Mouse (Mus musculus) liver, embryonic 14.5 days (tissue): ENCODE measurements around the gene Rgs19. TPM values are rescaled to one million over a fixed set of nuclear protein-coding genes. Genes with fewer than 3 reads are reported as not detected.

Source experiments
- ATAC-seq: fragments of 200-750 bp; cut with Nextera tagmentation; 2 replicates; pipeline ENCODE4 v1.8.0; 2017; ENCODE audit warnings: moderate number of reproducible peaks, mild to moderate bottlenecking, moderate library complexity; ENCODE audit not compliant: insufficient read depth
- DNase-seq, 3 experiments: peaks; one replicate each; pipeline ENCODE4 v3.0.0-alpha.2; 2012 to 2013; ENCODE audit warnings: low read depth in 3 of 3, low spot score in 3 of 3
- H3K27ac ChIP-seq: fragments of 300-500 bp; sonication (generic); 2 replicates; pipeline ENCODE4 v1.5.1; 2014; ENCODE audit warnings: moderate library complexity, mild to moderate bottlenecking, control low read depth, inconsistent platforms
- H3K27me3 ChIP-seq: fragments of 300-500 bp; sonication (generic); 2 replicates; pipeline ENCODE4 v1.6.1; 2014; ENCODE audit warnings: mild to moderate bottlenecking, low read length, moderate library complexity; ENCODE audit not compliant: control insufficient read depth, insufficient read depth
- H3K36me3 ChIP-seq: fragments of 300-500 bp; sonication (generic); replicated peaks from 2 replicates; pipeline ENCODE4 v1.6.1; 2014; ENCODE audit warnings: low read depth; ENCODE audit not compliant: control insufficient read depth, insufficient read depth
- H3K4me1 ChIP-seq, 2 experiments: fragments of 200-500 bp in 1 of 2; fragments of 300-500 bp in 1 of 2; sonication (generic) in 1 of 2; replicated peaks; 2 replicates each; pipeline ENCODE4 v1.6.1; 2012 to 2014; ENCODE audit warnings: antibody characterized with exemption in 1 of 2, inconsistent platforms in 1 of 2, low read length in 1 of 2; ENCODE audit not compliant: control insufficient read depth in 2 of 2, insufficient read depth in 2 of 2
- H3K4me2 ChIP-seq: fragments of 300-500 bp; sonication (generic); 2 replicates; pipeline ENCODE4 v1.6.1; 2014; ENCODE audit warnings: low read depth, mild to moderate bottlenecking, control low read depth, moderate library complexity
- H3K4me3 ChIP-seq, 2 experiments: fragments of 200-500 bp in 1 of 2; fragments of 300-500 bp in 1 of 2; sonication (generic) in 1 of 2; 2 replicates each; pipeline ENCODE4 v1.5.1; 2012 to 2014; ENCODE audit warnings: low read depth in 2 of 2, low read length in 2 of 2, mild to moderate bottlenecking in 2 of 2, control low read depth in 1 of 2, inconsistent platforms in 1 of 2, moderate library complexity in 1 of 2; ENCODE audit not compliant: insufficient read depth in 1 of 2
- H3K9ac ChIP-seq: fragments of 300-500 bp; sonication (generic); replicated peaks from 2 replicates; pipeline ENCODE4 v1.6.1; 2014; ENCODE audit warnings: mild to moderate bottlenecking, control low read depth, moderate library complexity
- H3K9me3 ChIP-seq: fragments of 300-500 bp; sonication (generic); 2 replicates; pipeline ENCODE4 v1.6.1; 2016; ENCODE audit warnings: low read length, mixed read lengths; ENCODE audit not compliant: control insufficient read depth
- CTCF ChIP-seq: IDR thresholded peaks from 2 replicates; pipeline ENCODE4 v1.5.1; 2016; ENCODE audit warnings: antibody characterized with exemption, low read depth, control low read depth
- EP300 ChIP-seq: IDR thresholded peaks from 2 replicates; pipeline ENCODE4 v1.6.1; 2016; ENCODE audit warnings: antibody characterized with exemption, low read depth
- WGBS: fragments of 180-500 bp; shearing (Covaris S2); extraction: QIAGEN DNeasy Blood & Tissue Kit; methylation state at CpG from one replicate; pipeline ENCODE4 v1.1.7; 2014; ENCODE audit not compliant: insufficient replicate concordance; 5-methylcytosine and 5-hydroxymethylcytosine counted together
- polyA plus RNA-seq, 2 experiments: library from polyadenylated mRNA; depleted of rRNA in 1 of 2; stranded (reverse) in 1 of 2; unstranded in 1 of 2; fragments of >200 nt; fragmentation: Nextera tagmentation in 1 of 2; extraction: Ambion mirVana in 1 of 2; gene quantifications; 2 replicates each; pipeline versions ENCODE4 v1.2.1 to v1.2.3; 2012 to 2014

Gene Rgs19
- polyA plus RNA-seq, 2 experiments: 20.6 to 21.0 TPM

- no peaks in the 10 kb centered on the region for H3K27me3 ChIP-seq
- H3K4me1 ChIP-seq: no peaks in the 10 kb centered on the region
- no peaks in the 10 kb centered on the region for H3K9me3 ChIP-seq
- no peak for ATAC-seq
- H3K4me3 ChIP-seq: no peak overlapping the region
- H3K36me3 ChIP-seq: peaks cover 23% of the 10 kb centered on the region
- H3K9ac ChIP-seq: no peak overlapping the region
- H3K4me2 ChIP-seq: no peak overlapping the region
- TF ChIP-seq CTCF (no peak), EP300 (no peak)
- DNase-seq: no peak
- no peak overlapping the region for H3K27ac ChIP-seq
Observed at GRCm38 (mm10) chr2:181653065-181653464, 40.7 kb downstream of the Rgs19 start.

DNA sequence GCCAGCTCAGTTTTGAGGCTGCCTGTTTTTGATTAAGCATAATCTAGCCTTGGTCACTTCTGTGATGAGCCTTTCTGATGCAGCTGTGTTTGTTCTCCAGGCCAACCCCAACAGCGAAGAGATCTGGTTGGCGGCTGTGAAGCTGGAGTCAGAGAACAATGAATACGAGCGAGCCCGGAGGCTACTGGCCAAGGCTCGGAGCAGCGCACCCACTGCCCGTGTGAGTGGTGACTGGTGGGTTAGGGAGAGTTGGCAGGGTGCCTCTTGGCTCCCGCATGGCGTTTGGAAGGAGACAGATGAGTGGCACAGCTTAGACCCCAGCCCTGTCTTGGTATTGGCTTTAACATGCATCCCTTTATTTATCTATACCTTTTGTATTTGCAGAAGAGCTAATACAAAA lies 44.9 kb downstream of the Rgs19 start:
- H3K27me3 ChIP-seq: no peaks in the 10 kb centered on the region
- peaks cover 43% of the 10 kb centered on the region for H3K36me3 ChIP-seq
- 83% methylated on average over 10 of the region's 10 CpGs for WGBS
- H3K9me3 ChIP-seq: no peaks in the 10 kb centered on the region
- no peak for DNase-seq
- no peak overlapping the region for H3K9ac ChIP-seq
- TF ChIP-seq CTCF (no peak), EP300 (no peak)
- H3K27ac ChIP-seq: no peak overlapping the region
- ATAC-seq: no peak
- H3K4me2 ChIP-seq: no peak overlapping the region
- H3K4me1 ChIP-seq: no peaks in the 10 kb centered on the region
- H3K4me3 ChIP-seq: no peak overlapping the region

DNA sequence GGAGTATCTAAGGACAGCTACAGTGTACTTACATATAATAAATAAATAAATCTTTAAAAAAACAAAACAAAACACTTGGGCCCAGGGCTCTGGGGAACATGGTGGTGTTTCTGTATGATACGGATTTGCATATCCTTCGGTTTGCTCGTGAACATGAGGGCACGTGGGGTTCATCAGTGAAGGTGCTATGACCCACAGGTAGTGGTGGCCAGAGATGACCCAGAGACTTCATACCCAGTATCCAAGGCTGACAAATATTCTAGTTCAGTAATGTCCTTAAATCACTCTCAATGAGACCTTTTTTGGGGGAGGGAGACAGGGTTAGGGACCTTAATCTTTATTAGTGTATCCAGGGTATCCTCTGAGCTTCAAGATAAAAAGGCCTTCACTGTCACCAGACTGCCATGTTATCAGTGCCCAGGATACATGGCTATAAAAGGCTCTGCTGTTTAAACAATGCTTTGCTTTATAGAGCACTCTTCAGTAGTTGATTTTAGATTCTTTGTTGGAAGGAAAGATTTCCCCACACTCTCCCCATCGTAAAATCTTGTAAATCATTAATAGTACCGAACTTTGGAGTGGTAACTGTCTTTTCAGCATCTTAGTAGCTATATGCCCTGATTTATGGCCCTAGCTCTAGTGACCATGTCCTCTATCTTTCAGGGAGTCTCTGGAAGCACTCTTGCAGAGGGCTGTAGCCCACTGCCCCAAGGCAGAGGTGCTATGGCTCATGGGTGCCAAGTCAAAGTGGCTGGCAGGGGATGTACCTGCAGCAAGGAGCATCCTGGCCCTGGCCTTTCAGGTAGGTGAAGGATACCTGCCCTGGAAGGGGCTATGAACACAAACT lies 46.9 kb downstream of the Rgs19 start:
- DNase-seq: no peak
- no peak for ATAC-seq
- H3K9ac ChIP-seq: no peak overlapping the region
- peaks cover 50% of the 10 kb centered on the region for H3K36me3 ChIP-seq
- H3K4me3 ChIP-seq: no peak overlapping the region
- TF ChIP-seq EP300 (no peak), CTCF (no peak)
- H3K27ac ChIP-seq: no peak overlapping the region
- H3K9me3 ChIP-seq: no peaks in the 10 kb centered on the region
- no peaks in the 10 kb centered on the region for H3K4me1 ChIP-seq
- 84% methylated on average over 6 of the region's 6 CpGs for WGBS
- H3K27me3 ChIP-seq: no peaks in the 10 kb centered on the region
- H3K4me2 ChIP-seq: no peak overlapping the region

GRCm38 (mm10) chr2:181645666-181646065 lies 48.1 kb downstream of the Rgs19 start:
- peaks cover 53% of the 10 kb centered on the region for H3K36me3 ChIP-seq

DNA sequence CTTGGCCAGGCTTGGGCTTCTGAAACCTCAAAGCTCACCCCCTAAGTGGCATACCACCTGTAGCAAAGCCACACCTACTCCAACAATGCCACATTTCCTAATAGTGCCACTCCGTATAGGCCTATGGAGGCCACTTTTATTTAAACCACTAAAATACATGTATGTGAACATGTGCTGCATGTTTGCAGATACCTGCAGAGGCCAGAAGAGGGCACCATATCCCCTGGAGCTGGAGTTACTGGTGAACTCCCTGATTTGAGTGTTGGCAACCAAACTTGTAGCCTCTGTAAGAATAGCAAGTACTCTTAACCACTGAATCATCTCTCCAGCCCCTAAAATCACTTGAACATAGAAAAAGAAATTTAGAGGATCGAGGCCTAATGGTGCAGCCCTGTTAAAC lies 49.4 kb downstream of the Rgs19 start:
- Histone ChIP-seq H3K4me2 (no peak overlapping the region), H3K9ac (no peak overlapping the region), H3K9me3 (no peaks in the 10 kb centered on the region), H3K4me1 (no peaks in the 10 kb centered on the region), H3K4me3 (no peak overlapping the region), H3K27me3 (no peaks in the 10 kb centered on the region), H3K36me3 (peaks cover 48% of the 10 kb centered on the region), H3K27ac (no peak overlapping the region)
- DNase-seq (peak in 2 of 3 experiments; percentile 20 to 23), ATAC-seq (no peak)
- 78% methylated on average over 2 of the region's 2 CpGs for WGBS
- peak; percentile 70 for TF ChIP-seq CTCF
- TF ChIP-seq EP300: no peak

More at GRCm38 (mm10) chr2:181645666-181646065, 48.1 kb downstream of the Rgs19 start:
- Histone ChIP-seq H3K4me1 (no peaks in the 10 kb centered on the region), H3K4me2 (no peak overlapping the region), H3K9ac (no peak overlapping the region), H3K27me3 (no peaks in the 10 kb centered on the region), H3K27ac (no peak overlapping the region), H3K9me3 (no peaks in the 10 kb centered on the region), H3K4me3 (no peak overlapping the region)
- 87% methylated on average over 3 of the region's 3 CpGs for WGBS
- TF ChIP-seq CTCF (no peak), EP300 (no peak)
- no peak for ATAC-seq
- DNase-seq: no peak

Other genes starting within 250 kb of the Rgs19 start
- gene Zbtb46, start 234.6 kb downstream of the Rgs19 start, polyA plus RNA-seq (2012; rRNA removed): 4.4 and 5.3 TPM in 2 replicates
- gene Zbtb46, start 234.6 kb downstream of the Rgs19 start, polyA plus RNA-seq (2014; fragmentation: Nextera tagmentation; extraction: Ambion mirVana): 6.5 and 6.8 TPM in 2 replicates
- 0.01 TPM in 1 of 2 replicates, not detected in the other for gene Abhd16b, start 200.8 kb downstream of the Rgs19 start, polyA plus RNA-seq (2012; rRNA removed)
- gene Abhd16b, start 200.8 kb downstream of the Rgs19 start, polyA plus RNA-seq (2014; fragmentation: Nextera tagmentation; extraction: Ambion mirVana): not detected in 2 replicates
- gene Tpd52l2, start 196.8 kb downstream of the Rgs19 start, polyA plus RNA-seq (2012; rRNA removed): 19.6 and 36.1 TPM in 2 replicates
- gene Tpd52l2, start 196.8 kb downstream of the Rgs19 start, polyA plus RNA-seq (2014; fragmentation: Nextera tagmentation; extraction: Ambion mirVana): 78.3 and 80.5 TPM in 2 replicates
- gene Dnajc5, start 173.5 kb downstream of the Rgs19 start, polyA plus RNA-seq (2012; rRNA removed): 12.5 and 13.9 TPM in 2 replicates
- 20.0 and 23.7 TPM in 2 replicates for gene Dnajc5, start 173.5 kb downstream of the Rgs19 start, polyA plus RNA-seq (2014; fragmentation: Nextera tagmentation; extraction: Ambion mirVana)
- 30.8 and 33.3 TPM in 2 replicates for gene Uckl1, start 109.1 kb downstream of the Rgs19 start, polyA plus RNA-seq (2012; rRNA removed)
- 18.7 and 21.6 TPM in 2 replicates for gene Uckl1, start 109.1 kb downstream of the Rgs19 start, polyA plus RNA-seq (2014; fragmentation: Nextera tagmentation; extraction: Ambion mirVana)
- gene Prpf6, start 102.1 kb downstream of the Rgs19 start, polyA plus RNA-seq (2012; rRNA removed): 9.5 and 15.7 TPM in 2 replicates
- 22.3 and 25.9 TPM in 2 replicates for gene Prpf6, start 102.1 kb downstream of the Rgs19 start, polyA plus RNA-seq (2014; fragmentation: Nextera tagmentation; extraction: Ambion mirVana)
- gene Zfp512b, start 101.2 kb downstream of the Rgs19 start, polyA plus RNA-seq (2012; rRNA removed): 8.8 and 9.5 TPM in 2 replicates
- 4.4 and 6.5 TPM in 2 replicates for gene Zfp512b, start 101.2 kb downstream of the Rgs19 start, polyA plus RNA-seq (2014; fragmentation: Nextera tagmentation; extraction: Ambion mirVana)
- gene Samd10, start 94.8 kb downstream of the Rgs19 start, polyA plus RNA-seq (2012; rRNA removed): 1.6 TPM in 2 replicates
- gene Samd10, start 94.8 kb downstream of the Rgs19 start, polyA plus RNA-seq (2014; fragmentation: Nextera tagmentation; extraction: Ambion mirVana): 1.5 TPM in 2 replicates
- 0.08 and 0.09 TPM in 2 replicates for gene Gm29797, start 36.9 kb downstream of the Rgs19 start, polyA plus RNA-seq (2012; rRNA removed)
- gene Gm29797, start 36.9 kb downstream of the Rgs19 start, polyA plus RNA-seq (2014; fragmentation: Nextera tagmentation; extraction: Ambion mirVana): 0.14 TPM in 1 of 2 replicates, not detected in the other
- 5.5 TPM in 2 replicates for gene Sox18, start 22.3 kb downstream of the Rgs19 start, polyA plus RNA-seq (2012; rRNA removed)
- 4.1 and 5.0 TPM in 2 replicates for gene Sox18, start 22.3 kb downstream of the Rgs19 start, polyA plus RNA-seq (2014; fragmentation: Nextera tagmentation; extraction: Ambion mirVana)
- 3.0 and 3.4 TPM in 2 replicates for gene Tcea2, start 13.7 kb downstream of the Rgs19 start, polyA plus RNA-seq (2012; rRNA removed)
- gene Tcea2, start 13.7 kb downstream of the Rgs19 start, polyA plus RNA-seq (2014; fragmentation: Nextera tagmentation; extraction: Ambion mirVana): 1.3 and 1.8 TPM in 2 replicates
- gene Lkaaear1, start 4.5 kb upstream of the Rgs19 start, polyA plus RNA-seq (2012; rRNA removed): not detected in 2 replicates
- not detected in 2 replicates for gene Lkaaear1, start 4.5 kb upstream of the Rgs19 start, polyA plus RNA-seq (2014; fragmentation: Nextera tagmentation; extraction: Ambion mirVana)
- gene Oprl1, start 21.0 kb upstream of the Rgs19 start, polyA plus RNA-seq (2012; rRNA removed): 0.11 and 0.21 TPM in 2 replicates
- gene Oprl1, start 21.0 kb upstream of the Rgs19 start, polyA plus RNA-seq (2014; fragmentation: Nextera tagmentation; extraction: Ambion mirVana): 0.06 TPM in 1 of 2 replicates, not detected in the other
- 0.02 and 0.09 TPM in 2 replicates for gene Myt1, start 69.4 kb upstream of the Rgs19 start, polyA plus RNA-seq (2012; rRNA removed)
- not detected in 2 replicates for gene Myt1, start 69.4 kb upstream of the Rgs19 start, polyA plus RNA-seq (2014; fragmentation: Nextera tagmentation; extraction: Ambion mirVana)
- 6.3 and 9.1 TPM in 2 replicates for gene Pcmtd2, start 143.9 kb upstream of the Rgs19 start, polyA plus RNA-seq (2012; rRNA removed)
- 12.5 and 15.4 TPM in 2 replicates for gene Pcmtd2, start 143.9 kb upstream of the Rgs19 start, polyA plus RNA-seq (2014; fragmentation: Nextera tagmentation; extraction: Ambion mirVana)
- 7.7 and 12.7 TPM in 2 replicates for gene Polr3k, start 170.4 kb upstream of the Rgs19 start, polyA plus RNA-seq (2012; rRNA removed)
- gene Polr3k, start 170.4 kb upstream of the Rgs19 start, polyA plus RNA-seq (2014; fragmentation: Nextera tagmentation; extraction: Ambion mirVana): 31.0 and 31.5 TPM in 2 replicates